Mouse (Mus musculus) embryonic facial prominence, embryonic 11.5 days (tissue): ENCODE data around the gene Pigp. TPM values are rescaled to one million over a fixed set of nuclear protein-coding genes. Genes with fewer than 3 reads are reported as not detected.
A peak's percentile ranks its signal among the peaks of the same experiment; 100 is the strongest.

ENCODE experiments used
- ATAC-seq: fragments of 200-750 bp; cut with Nextera tagmentation; replicated peaks from 2 replicates; pipeline ENCODE4 v1.8.0; 2017; ENCODE audit warnings: low read depth; ENCODE audit not compliant: insufficient number of reproducible peaks, low FRiP score, low TSS enrichment
- DNase-seq: peaks from one replicate; pipeline ENCODE4 v3.0.0-alpha.2; 2015; ENCODE audit warnings: low spot score
- H3K27ac ChIP-seq: fragments of 300-500 bp; sonication (generic); replicated peaks from 2 replicates; pipeline ENCODE4 v1.5.1; 2014; ENCODE audit warnings: mild to moderate bottlenecking, low read depth, low read length, control low read depth
- H3K27me3 ChIP-seq: fragments of 300-500 bp; sonication (generic); 2 replicates; pipeline ENCODE4 v1.6.1; 2014; ENCODE audit warnings: mild to moderate bottlenecking, low read length, moderate library complexity, mixed read lengths; ENCODE audit not compliant: control insufficient read depth, insufficient read depth
- H3K36me3 ChIP-seq: fragments of 300-500 bp; sonication (generic); replicated peaks from 2 replicates; pipeline ENCODE4 v1.6.1; 2014; ENCODE audit warnings: low read depth, mild to moderate bottlenecking, low read length, moderate library complexity, mixed read lengths; ENCODE audit not compliant: control insufficient read depth, insufficient read depth
- H3K4me1 ChIP-seq: fragments of 300-500 bp; sonication (generic); 2 replicates; pipeline ENCODE4 v1.6.1; 2014; ENCODE audit warnings: low read length, mixed read lengths; ENCODE audit not compliant: control insufficient read depth, insufficient read depth
- H3K4me2 ChIP-seq: fragments of 300-500 bp; sonication (generic); 2 replicates; pipeline ENCODE4 v1.6.1; 2014; ENCODE audit warnings: low read depth, mild to moderate bottlenecking, control low read depth, low read length, moderate library complexity
- H3K4me3 ChIP-seq: fragments of 300-500 bp; sonication (generic); 2 replicates; pipeline ENCODE4 v1.5.1; 2014; ENCODE audit warnings: low read depth, low read length, control low read depth
- H3K9ac ChIP-seq: fragments of 300-500 bp; sonication (generic); replicated peaks from 2 replicates; pipeline ENCODE4 v1.6.1; 2014; ENCODE audit warnings: mild to moderate bottlenecking, control low read depth, low read length
- H3K9me3 ChIP-seq: fragments of 300-500 bp; sonication (generic); replicated peaks from 2 replicates; pipeline ENCODE4 v1.6.1; 2016; ENCODE audit warnings: mild to moderate bottlenecking, low read length, inconsistent platforms, mixed read lengths; ENCODE audit not compliant: control insufficient read depth
- WGBS: fragments of 180-500 bp; shearing (Covaris S2); extraction: QIAGEN DNeasy Blood & Tissue Kit; methylation state at CpG from one replicate; pipeline ENCODE4 v1.1.7; 2014; 5-methylcytosine and 5-hydroxymethylcytosine counted together
- polyA plus RNA-seq: library from polyadenylated mRNA; unstranded; fragments of >200 nt; fragmentation: Nextera tagmentation; extraction: Ambion mirVana; gene quantifications from 2 replicates; pipeline ENCODE4 v1.2.1, GENCODE M21; 2014

The Pigp gene
- polyA plus RNA-seq = 77.5 and 79.1 TPM in 2 replicates

- Histone ChIP-seq H3K9me3 (no peaks in the 10 kb centered on the region), H3K27ac (peak within 1 kb of the TSS; percentile 96), H3K27me3 (no peaks in the 10 kb centered on the region), H3K4me3 (peak within 1 kb of the TSS; percentile 95), H3K9ac (peak within 1 kb of the TSS; percentile 97), H3K4me2 (peak within 1 kb of the TSS; percentile 57), H3K4me1 (0 out of 2 replicates have a peak, but pooled peaks cover 2% of the 10 kb centered on the region), H3K36me3 (no peaks in the 10 kb centered on the region)
- 0% methylated on average over 39 of the region's 43 CpGs for WGBS
- DNase-seq (peak; percentile 83), ATAC-seq (peak; percentile 81)
Measured at GRCm38 (mm10) chr16:94371301-94371931, at the start of gene Pigp. Gene Pigp (minus strand): TSS chr16:94371842.

- Histone ChIP-seq H3K4me2 (no peak overlapping the region), H3K9ac (no peak overlapping the region), H3K27me3 (no peaks in the 10 kb centered on the region), H3K27ac (no peak overlapping the region), H3K36me3 (peaks cover 27% of the 10 kb centered on the region), H3K4me1 (no peaks in the 10 kb centered on the region), H3K4me3 (no peak overlapping the region), H3K9me3 (no peaks in the 10 kb centered on the region)
- ATAC-seq (no peak), DNase-seq (no peak)
- 92% methylated on average over 3 of the region's 3 CpGs for WGBS
Measured at GRCm38 (mm10) chr16:94420498-94420897, 48.9 kb upstream of the Pigp start.

GRCm38 (mm10) chr16:94414151-94414550 is 42.5 kb upstream of the Pigp start:
- ATAC-seq (no peak), DNase-seq (no peak)
- Histone ChIP-seq H3K27me3 (no peaks in the 10 kb centered on the region), H3K9me3 (no peaks in the 10 kb centered on the region), H3K4me2 (no peak overlapping the region), H3K27ac (no peak overlapping the region), H3K4me1 (no peaks in the 10 kb centered on the region), H3K36me3 (peaks cover 9% of the 10 kb centered on the region; the same call in 1 of the 2 replicates), H3K9ac (no peak overlapping the region), H3K4me3 (no peak overlapping the region)
- WGBS = 91% methylated on average over 6 of the region's 6 CpGs

GRCm38 (mm10) chr16:94412760-94413159 is 41.1 kb upstream of the Pigp start:
- Histone ChIP-seq H3K9ac (no peak overlapping the region), H3K4me3 (no peak overlapping the region), H3K27me3 (no peaks in the 10 kb centered on the region), H3K9me3 (no peaks in the 10 kb centered on the region), H3K4me1 (no peaks in the 10 kb centered on the region), H3K27ac (no peak overlapping the region), H3K36me3 (peaks cover 2% of the 10 kb centered on the region; the same call in 1 of the 2 replicates), H3K4me2 (no peak overlapping the region)
- no peak for DNase-seq
- WGBS = 93% methylated on average over 4 of the region's 4 CpGs
- no peak for ATAC-seq

- peaks cover 2% of the 10 kb centered on the region; the same call in 1 of the 2 replicates for H3K36me3 ChIP-seq
- H3K4me1 ChIP-seq = no peaks in the 10 kb centered on the region
- WGBS = 98% methylated on average over 2 of the region's 2 CpGs
- no peak overlapping the region for H3K4me2 ChIP-seq
- no peaks in the 10 kb centered on the region for H3K27me3 ChIP-seq
- no peak overlapping the region for H3K4me3 ChIP-seq
- H3K9me3 ChIP-seq = no peaks in the 10 kb centered on the region
- ATAC-seq (no peak), DNase-seq (no peak)
- no peak overlapping the region for H3K27ac ChIP-seq
- no peak overlapping the region for H3K9ac ChIP-seq
Measured at GRCm38 (mm10) chr16:94412198-94412597, 40.6 kb upstream of the Pigp start.

- DNase-seq (no peak), ATAC-seq (no peak)
- H3K4me3 ChIP-seq = no peak overlapping the region
- H3K27me3 ChIP-seq = no peaks in the 10 kb centered on the region
- H3K4me2 ChIP-seq = no peak overlapping the region
- H3K4me1 ChIP-seq = no peaks in the 10 kb centered on the region
- no peaks in the 10 kb centered on the region for H3K9me3 ChIP-seq
- no peak overlapping the region for H3K27ac ChIP-seq
- 92% methylated on average over 3 of the region's 3 CpGs for WGBS
- peaks cover 2% of the 10 kb centered on the region; the same call in 1 of the 2 replicates for H3K36me3 ChIP-seq
- no peak overlapping the region for H3K9ac ChIP-seq
Measured at GRCm38 (mm10) chr16:94411287-94411686, 39.6 kb upstream of the Pigp start.

GRCm38 (mm10) chr16:94402185-94402584 is 30.5 kb upstream of the Pigp start:
- Histone ChIP-seq H3K4me2 (no peak overlapping the region), H3K27me3 (no peaks in the 10 kb centered on the region), H3K4me1 (no peaks in the 10 kb centered on the region), H3K9ac (no peak overlapping the region), H3K36me3 (peaks cover 4% of the 10 kb centered on the region), H3K27ac (no peak overlapping the region), H3K4me3 (no peak overlapping the region), H3K9me3 (no peaks in the 10 kb centered on the region)
- 80% methylated on average over 4 of the region's 4 CpGs for WGBS
- DNase-seq (no peak), ATAC-seq (no peak)

GRCm38 (mm10) chr16:94401636-94402035 is 30.0 kb upstream of the Pigp start:
- no peaks in the 10 kb centered on the region for H3K4me1 ChIP-seq
- no peak for DNase-seq
- 56% methylated on average over 2 of the region's 2 CpGs for WGBS
- H3K4me2 ChIP-seq = no peak overlapping the region
- ATAC-seq = no peak
- H3K36me3 ChIP-seq = peaks cover 4% of the 10 kb centered on the region
- no peaks in the 10 kb centered on the region for H3K27me3 ChIP-seq
- H3K9me3 ChIP-seq = no peaks in the 10 kb centered on the region
- no peak overlapping the region for H3K4me3 ChIP-seq
- H3K9ac ChIP-seq = no peak overlapping the region
- no peak overlapping the region for H3K27ac ChIP-seq
